Mouse (Mus musculus): ENCODE measurements around the gene Gm7075. TPM values are rescaled to one million over a fixed set of nuclear protein-coding genes. Genes with fewer than 3 reads are reported as not detected.
"Not testable (repeated sequence)": the region's sequence is repeated elsewhere in the genome, so short reads cannot be mapped to it uniquely, and the experiment has no call there.

The Gm7075 gene
- polyA plus RNA-seq, 1 experiment from 2014 or later: not detected

GRCm38 (mm10) chr10:63410162-63410956 lies 11.2 kb downstream of the Gm7075 start:
- DNase-seq (ENCODE audit: low spot score): no peak
- H3K9me3 ChIP-seq (replicated peaks): no peaks in the 10 kb centered on the region
- no peaks in the 10 kb centered on the region for H3K36me3 ChIP-seq
- no peak overlapping the region for H3K27ac ChIP-seq (replicated peaks)
- no peaks in the 10 kb centered on the region for H3K27me3 ChIP-seq (ENCODE audit: low read depth, poor library complexity, severe bottlenecking)
- H3K4me1 ChIP-seq: peaks cover 2% of the 10 kb centered on the region; the same call in 1 of the 2 replicates
- 75% methylated on average over 16 of the region's 16 CpGs for WGBS
- H3K4me3 ChIP-seq: no peak overlapping the region

DNA sequence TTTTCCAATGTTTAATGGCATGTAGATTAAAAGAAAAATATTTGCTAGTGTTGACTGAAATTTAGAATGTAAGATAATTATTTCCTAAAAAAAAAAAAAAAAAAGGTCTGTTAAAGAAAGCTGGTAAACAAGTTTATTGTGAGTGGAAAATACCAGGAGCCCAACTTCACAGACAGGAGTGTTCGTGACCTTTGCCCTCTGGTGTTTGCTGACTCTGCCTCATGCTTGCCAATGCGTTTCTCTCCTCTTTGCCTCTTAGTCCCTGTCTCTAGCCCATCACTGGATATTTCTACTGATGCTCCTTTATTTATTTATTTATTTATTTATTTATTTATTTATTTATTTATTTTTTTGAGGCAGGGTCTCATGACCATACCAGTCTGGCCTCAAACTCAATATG lies 18.0 kb downstream of the Gm7075 start:
- H3K4me1 ChIP-seq: no peaks in the 10 kb centered on the region
- 70% methylated on average over 2 of the region's 2 CpGs for WGBS
- H3K27ac ChIP-seq (replicated peaks): no peak overlapping the region

GRCm38 (mm10) chr10:63402731-63403504 lies 18.7 kb downstream of the Gm7075 start:
- no peaks in the 10 kb centered on the region for H3K4me1 ChIP-seq
- no peak overlapping the region for H3K27ac ChIP-seq (replicated peaks)
- 94% methylated on average over 5 of the region's 5 CpGs for WGBS
- no peaks in the 10 kb centered on the region for H3K27me3 ChIP-seq (ENCODE audit: low read depth, poor library complexity, severe bottlenecking)
- no peak overlapping the region for H3K4me3 ChIP-seq
- H3K36me3 ChIP-seq: no peaks in the 10 kb centered on the region
- no peak for DNase-seq (ENCODE audit: low spot score)
- H3K9me3 ChIP-seq (replicated peaks): no peaks in the 10 kb centered on the region

More for the DNA sequence above, 18.0 kb downstream of the Gm7075 start:
- no peaks in the 10 kb centered on the region for H3K27me3 ChIP-seq (ENCODE audit: low read depth, poor library complexity, severe bottlenecking)
- H3K4me3 ChIP-seq: no peak overlapping the region
- no peaks in the 10 kb centered on the region for H3K36me3 ChIP-seq
- H3K9me3 ChIP-seq (replicated peaks): no peaks in the 10 kb centered on the region
- no peak for DNase-seq (ENCODE audit: low spot score)

- Histone ChIP-seq H3K27me3 (ENCODE audit: low read depth, poor library complexity, severe bottlenecking) (no peaks in the 10 kb centered on the region), H3K9me3 (replicated peaks) (no peaks in the 10 kb centered on the region), H3K4me1 (no peaks in the 10 kb centered on the region), H3K36me3 (no peaks in the 10 kb centered on the region), H3K27ac (replicated peaks) (no peak overlapping the region), H3K4me3 (no peak overlapping the region)
- no peak for DNase-seq (ENCODE audit: low spot score)
- 95% methylated on average over 10 of the region's 10 CpGs for WGBS
Measured at GRCm38 (mm10) chr10:63396963-63397362, 24.6 kb downstream of the Gm7075 start.

GRCm38 (mm10) chr10:63388948-63389347 lies 32.6 kb downstream of the Gm7075 start:
- H3K9me3 ChIP-seq (replicated peaks): no peaks in the 10 kb centered on the region
- H3K27me3 ChIP-seq (ENCODE audit: low read depth, poor library complexity, severe bottlenecking): no peaks in the 10 kb centered on the region
- no peak overlapping the region for H3K27ac ChIP-seq (replicated peaks)
- H3K4me3 ChIP-seq: no peak overlapping the region
- no peak for DNase-seq (ENCODE audit: low spot score)
- H3K36me3 ChIP-seq: no peaks in the 10 kb centered on the region
- no peaks in the 10 kb centered on the region for H3K4me1 ChIP-seq
- WGBS: 52% methylated on average over 4 of the region's 4 CpGs

DNA sequence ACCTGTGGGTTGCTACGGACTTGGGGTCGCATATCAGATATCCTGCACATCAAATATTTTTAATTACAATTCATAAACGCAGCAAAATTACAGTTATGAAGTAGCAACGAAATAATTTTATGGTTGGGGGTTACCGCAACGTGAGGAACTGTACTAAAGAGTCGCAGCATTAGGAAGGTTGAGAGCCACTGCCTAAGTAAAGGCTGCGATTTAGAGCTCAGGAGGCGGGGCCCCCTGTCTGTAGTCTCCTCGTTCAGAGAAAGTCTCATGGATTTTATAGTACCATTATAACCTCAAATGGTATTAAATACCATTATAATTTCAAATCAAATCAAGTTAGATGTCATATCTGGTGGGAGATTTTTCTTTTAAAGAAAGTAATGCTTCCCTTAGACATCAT lies 34.6 kb downstream of the Gm7075 start:
- no peak for DNase-seq (ENCODE audit: low spot score)
- WGBS: 2% methylated on average over 10 of the region's 10 CpGs
- no peaks in the 10 kb centered on the region for H3K27me3 ChIP-seq (ENCODE audit: low read depth, poor library complexity, severe bottlenecking)
- H3K36me3 ChIP-seq: no peaks in the 10 kb centered on the region
- H3K4me1 ChIP-seq: peaks cover 2% of the 10 kb centered on the region
- no peaks in the 10 kb centered on the region for H3K9me3 ChIP-seq (replicated peaks)
- H3K4me3 ChIP-seq: peak overlapping the region; percentile 60
- H3K27ac ChIP-seq (replicated peaks): peak overlapping the region; percentile 66; the same call in 1 of the 2 replicates

GRCm38 (mm10) chr10:63386444-63386843 lies 35.1 kb downstream of the Gm7075 start:
- peak; percentile 80 for DNase-seq (ENCODE audit: low spot score)
- under 1% methylated on average over 19 of the region's 19 CpGs for WGBS
- Histone ChIP-seq H3K4me1 (peaks cover 8% of the 10 kb centered on the region), H3K4me3 (peak overlapping the region; percentile 60), H3K36me3 (no peaks in the 10 kb centered on the region), H3K27ac (replicated peaks) (peak overlapping the region; percentile 66), H3K9me3 (replicated peaks) (no peaks in the 10 kb centered on the region), H3K27me3 (ENCODE audit: low read depth, poor library complexity, severe bottlenecking) (peaks cover 4% of the 10 kb centered on the region)

GRCm38 (mm10) chr10:63385897-63386296 lies 35.7 kb downstream of the Gm7075 start:
- not testable (repeated sequence) for H3K27me3 ChIP-seq (ENCODE audit: low read depth, poor library complexity, severe bottlenecking); H3K9me3 ChIP-seq (replicated peaks); H3K36me3 ChIP-seq; DNase-seq (ENCODE audit: low spot score)
- Histone ChIP-seq H3K4me3 (peak overlapping the region; percentile 60), H3K4me1 (peaks cover 11% of the 10 kb centered on the region), H3K27ac (replicated peaks) (peak overlapping the region; percentile 66; the same call in 1 of the 2 replicates)
- WGBS: 32% methylated on average over 5 of the region's 5 CpGs

GRCm38 (mm10) chr10:63382372-63383279 lies 39.0 kb downstream of the Gm7075 start, which contains the start of gene Dnajc12:
TSS of gene Dnajc12 (plus strand) at chr10:63382443.
- H3K27ac ChIP-seq (replicated peaks): peak within 1 kb of the TSS; percentile 76
- DNase-seq (ENCODE audit: low spot score): peak; percentile 84
- H3K4me1 ChIP-seq: peaks cover 11% of the 10 kb centered on the region
- no peaks in the 10 kb centered on the region for H3K9me3 ChIP-seq (replicated peaks)
- under 1% methylated on average over 28 of the region's 28 CpGs for WGBS
- H3K4me3 ChIP-seq: peak within 1 kb of the TSS; percentile 71
- H3K27me3 ChIP-seq (ENCODE audit: low read depth, poor library complexity, severe bottlenecking): peaks cover 16% of the 10 kb centered on the region
- H3K36me3 ChIP-seq: no peaks in the 10 kb centered on the region

- Histone ChIP-seq H3K36me3 (no peaks in the 10 kb centered on the region), H3K9me3 (replicated peaks) (no peaks in the 10 kb centered on the region), H3K27ac (replicated peaks) (peak within 1 kb of the TSS; percentile 76), H3K4me3 (peak within 1 kb of the TSS; percentile 71), H3K4me1 (peaks cover 11% of the 10 kb centered on the region), H3K27me3 (ENCODE audit: low read depth, poor library complexity, severe bottlenecking) (peaks cover 16% of the 10 kb centered on the region)
- DNase-seq (ENCODE audit: low spot score): peak; percentile 20
- WGBS: 5% methylated on average over 24 of the region's 24 CpGs
Measured at GRCm38 (mm10) chr10:63381498-63382280, 39.9 kb downstream of the Gm7075 start, which contains the start of gene Sirt1. TSS of gene Sirt1 (minus strand) at chr10:63381704.

DNA sequence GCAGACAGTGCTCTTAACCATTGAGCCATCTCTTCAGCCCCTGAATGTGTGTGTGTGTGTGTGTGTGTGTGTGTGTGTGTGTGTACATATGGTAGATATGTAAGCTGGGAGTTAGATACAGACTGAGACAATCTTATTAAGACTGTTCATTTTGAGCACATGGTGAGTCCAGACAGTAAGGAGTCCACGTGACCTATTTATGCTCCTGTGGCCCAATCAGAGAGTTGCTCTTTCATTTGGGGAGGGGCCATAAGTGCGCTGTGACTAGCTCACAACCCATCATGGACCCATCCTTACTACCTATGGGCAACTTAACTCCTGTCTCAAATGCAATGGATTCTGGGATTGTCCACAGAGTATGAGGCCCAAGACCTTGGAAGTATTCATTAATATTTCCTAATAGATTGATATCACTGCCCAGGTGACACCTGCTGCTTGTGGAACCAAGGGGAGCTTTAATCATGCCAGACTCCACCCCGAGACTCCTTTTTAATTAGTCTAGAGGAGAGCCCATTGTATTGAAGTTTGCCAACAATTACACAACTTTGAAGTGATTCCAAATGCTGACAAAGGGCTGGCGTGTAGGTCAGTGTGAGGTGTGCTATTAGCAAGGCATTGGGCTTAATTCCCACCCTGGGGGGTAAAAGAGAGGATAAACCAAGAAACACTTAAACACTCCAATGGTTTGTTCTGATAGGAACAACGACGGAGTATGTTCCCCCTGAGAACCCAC lies 42.5 kb downstream of the Gm7075 start:
- Histone ChIP-seq H3K27me3 (ENCODE audit: low read depth, poor library complexity, severe bottlenecking) (peaks cover 16% of the 10 kb centered on the region), H3K36me3 (no peaks in the 10 kb centered on the region), H3K4me1 (peaks cover 11% of the 10 kb centered on the region), H3K9me3 (replicated peaks) (no peaks in the 10 kb centered on the region), H3K27ac (replicated peaks) (no peak overlapping the region), H3K4me3 (no peak overlapping the region)
- no peak for DNase-seq (ENCODE audit: low spot score)
- WGBS: 73% methylated on average over 6 of the region's 6 CpGs

Data from midbrain, embryonic 10.5 days (tissue).